Mouse (Mus musculus) hindbrain, embryonic 15.5 days (tissue): ENCODE results near the gene Dag1. TPM values are rescaled to one million over a fixed set of nuclear protein-coding genes. Genes with fewer than 3 reads are reported as not detected.

Experiments
- ATAC-seq: fragments of 200-750 bp; cut with Nextera tagmentation; 2 replicates; pipeline ENCODE4 v1.8.0; 2017; ENCODE audit warnings: low read depth, moderate number of reproducible peaks, moderate TSS enrichment; ENCODE audit not compliant: low FRiP score
- H3K27ac ChIP-seq: fragments of 300-500 bp; sonication (generic); replicated peaks from 2 replicates; pipeline ENCODE4 v1.5.1; 2015; ENCODE audit warnings: mild to moderate bottlenecking, inconsistent platforms
- H3K27me3 ChIP-seq: fragments of 300-500 bp; sonication (generic); 2 replicates; pipeline ENCODE4 v1.6.1; 2015; ENCODE audit warnings: control low read depth, inconsistent platforms
- H3K36me3 ChIP-seq: fragments of 300-500 bp; sonication (generic); 2 replicates; pipeline ENCODE4 v1.6.1; 2015; ENCODE audit warnings: control low read depth, inconsistent platforms
- H3K4me1 ChIP-seq: fragments of 300-500 bp; sonication (generic); replicated peaks from 2 replicates; pipeline ENCODE4 v1.6.1; 2015; ENCODE audit warnings: control low read depth, inconsistent platforms
- H3K4me2 ChIP-seq: fragments of 300-500 bp; sonication (generic); 2 replicates; pipeline ENCODE4 v1.6.1; 2015; ENCODE audit warnings: moderate library complexity, mild to moderate bottlenecking, inconsistent platforms
- H3K4me3 ChIP-seq: fragments of 300-500 bp; sonication (generic); 2 replicates; pipeline ENCODE4 v1.5.1; 2015; ENCODE audit warnings: mild to moderate bottlenecking, inconsistent platforms
- H3K9ac ChIP-seq: fragments of 300-500 bp; sonication (generic); 2 replicates; pipeline ENCODE4 v1.6.1; 2015; ENCODE audit warnings: inconsistent platforms
- H3K9me3 ChIP-seq: fragments of 300-500 bp; sonication (generic); 2 replicates; pipeline ENCODE4 v1.6.1; 2016; ENCODE audit warnings: control low read depth, inconsistent platforms
- WGBS: fragments of 180-500 bp; shearing (Covaris S2); methylation state at CpG from one replicate; pipeline ENCODE4 v1.1.7; 2015; 5-methylcytosine and 5-hydroxymethylcytosine counted together
- polyA plus RNA-seq: library from polyadenylated mRNA; unstranded; fragments of >200 nt; fragmentation: Nextera tagmentation; extraction: Ambion mirVana; gene quantifications from 2 replicates; pipeline ENCODE4 v1.2.1, GENCODE M21; 2015

Gene Dag1
- polyA plus RNA-seq, 1 experiment from 2014 or later, result 86.0 TPM

DNA sequence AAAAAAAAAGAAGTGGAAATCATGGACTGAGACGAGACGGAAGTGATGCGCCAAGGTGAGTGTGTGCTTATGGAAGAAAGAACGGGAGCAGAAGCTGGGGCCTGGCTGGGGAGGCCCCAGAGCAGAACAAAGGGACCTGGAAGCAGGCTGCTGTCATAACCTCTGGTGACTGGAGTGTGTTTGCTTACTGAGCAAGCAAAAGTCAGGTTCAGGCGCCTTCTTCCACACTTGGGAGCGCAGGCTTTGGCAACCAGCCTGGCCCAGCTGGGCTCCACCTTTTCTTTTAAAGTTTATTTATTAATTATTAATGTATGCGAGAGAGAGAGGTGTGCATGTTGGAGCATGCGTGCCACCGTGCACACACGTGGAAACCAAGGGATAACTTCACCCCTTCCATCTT is 94.0 kb downstream of the Dag1 start:
- Histone ChIP-seq H3K36me3 (no peaks in the 10 kb centered on the region), H3K9me3 (no peaks in the 10 kb centered on the region), H3K27me3 (no peaks in the 10 kb centered on the region), H3K4me1 (peaks cover 6% of the 10 kb centered on the region), H3K9ac (no peak overlapping the region), H3K4me2 (no peak overlapping the region), H3K27ac (no peak overlapping the region), H3K4me3 (no peak overlapping the region)
- ATAC-seq, result no peak
- WGBS, result 83% methylated on average over 10 of the region's 10 CpGs

DNA sequence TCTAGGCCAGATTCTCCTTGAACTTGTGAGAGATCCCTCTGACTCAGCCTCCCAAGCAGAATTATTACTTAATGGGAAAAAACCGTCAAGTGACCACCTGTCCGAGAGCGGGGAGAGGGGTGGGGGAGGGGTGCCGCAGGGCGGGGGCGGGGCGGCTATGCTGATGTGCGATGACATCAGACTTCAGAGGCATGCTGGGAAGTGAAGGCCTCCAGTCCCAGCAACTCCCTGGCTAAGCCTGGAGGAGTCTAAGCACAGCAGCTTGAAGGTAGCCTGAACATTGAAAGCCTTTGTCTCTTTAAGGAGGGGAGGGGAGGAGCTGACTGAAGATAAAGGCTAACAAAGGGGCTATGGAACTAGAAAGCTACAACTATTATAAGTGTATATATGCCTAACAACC is 98.6 kb downstream of the Dag1 start:
- H3K4me3 ChIP-seq, result no peak overlapping the region
- H3K27me3 ChIP-seq, result no peaks in the 10 kb centered on the region
- no peak for ATAC-seq
- no peak overlapping the region for H3K27ac ChIP-seq
- no peak overlapping the region for H3K4me2 ChIP-seq
- H3K9me3 ChIP-seq, result no peaks in the 10 kb centered on the region
- 34% methylated on average over 8 of the region's 8 CpGs for WGBS
- H3K4me1 ChIP-seq, result no peaks in the 10 kb centered on the region
- H3K9ac ChIP-seq, result no peak overlapping the region
- no peaks in the 10 kb centered on the region for H3K36me3 ChIP-seq

DNA sequence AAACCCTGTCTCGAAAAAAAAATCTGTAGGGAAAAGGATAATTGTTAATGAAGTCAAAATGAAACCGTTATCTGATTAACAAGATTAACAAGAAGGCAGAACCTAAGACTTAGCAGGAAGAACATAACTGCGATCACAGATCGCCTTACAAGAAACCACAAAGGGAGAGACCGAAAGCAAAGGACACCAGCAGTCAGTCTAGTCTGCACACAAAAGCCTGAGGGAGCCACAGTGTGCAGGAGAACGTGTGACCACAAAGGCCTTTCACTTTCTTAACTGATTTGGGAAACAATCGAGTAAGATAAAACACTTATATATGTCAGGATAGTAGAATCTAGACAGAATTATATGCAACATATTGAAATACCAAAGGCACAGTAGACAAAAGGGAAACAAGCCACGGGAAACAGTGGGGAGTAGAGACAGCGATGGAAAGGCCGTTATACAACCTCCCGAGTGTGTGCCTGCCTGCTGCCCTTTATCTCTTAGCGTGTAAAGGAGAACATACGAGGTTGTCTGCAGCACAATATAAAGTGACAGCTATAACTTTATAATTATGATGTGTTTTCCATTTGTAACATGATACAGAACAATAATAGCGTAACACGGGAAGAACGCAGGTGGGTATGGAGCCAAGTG is 100.0 kb downstream of the Dag1 start:
- no peak overlapping the region for H3K27ac ChIP-seq
- WGBS, result 72% methylated on average over 16 of the region's 16 CpGs
- no peaks in the 10 kb centered on the region for H3K4me1 ChIP-seq
- H3K9me3 ChIP-seq, result no peaks in the 10 kb centered on the region
- no peaks in the 10 kb centered on the region for H3K36me3 ChIP-seq
- no peak for ATAC-seq
- no peak overlapping the region for H3K4me2 ChIP-seq
- no peak overlapping the region for H3K9ac ChIP-seq
- no peaks in the 10 kb centered on the region for H3K27me3 ChIP-seq
- no peak overlapping the region for H3K4me3 ChIP-seq

DNA sequence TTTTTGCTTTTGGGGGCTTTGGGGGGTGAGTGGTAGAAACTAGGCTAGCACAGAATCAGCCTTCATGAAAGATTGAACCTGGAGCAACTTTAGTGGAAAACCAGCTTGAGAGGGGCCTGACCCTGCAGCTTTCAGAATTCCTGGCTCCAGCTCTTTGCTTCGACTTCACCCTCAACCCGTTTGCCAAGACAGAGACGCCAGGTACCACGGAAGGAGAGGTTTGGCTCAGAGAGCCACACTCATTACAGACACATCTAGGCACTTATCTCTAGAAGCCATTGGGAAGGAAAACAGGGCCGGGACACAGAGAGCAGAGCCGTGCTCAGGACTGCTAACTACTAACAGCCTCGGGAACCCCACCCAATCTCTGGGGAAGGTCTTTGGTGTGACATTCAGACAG is 105.9 kb downstream of the Dag1 start:
- 75% methylated on average over 7 of the region's 7 CpGs for WGBS
- Histone ChIP-seq H3K4me3 (no peak overlapping the region), H3K4me1 (no peaks in the 10 kb centered on the region)

DNA sequence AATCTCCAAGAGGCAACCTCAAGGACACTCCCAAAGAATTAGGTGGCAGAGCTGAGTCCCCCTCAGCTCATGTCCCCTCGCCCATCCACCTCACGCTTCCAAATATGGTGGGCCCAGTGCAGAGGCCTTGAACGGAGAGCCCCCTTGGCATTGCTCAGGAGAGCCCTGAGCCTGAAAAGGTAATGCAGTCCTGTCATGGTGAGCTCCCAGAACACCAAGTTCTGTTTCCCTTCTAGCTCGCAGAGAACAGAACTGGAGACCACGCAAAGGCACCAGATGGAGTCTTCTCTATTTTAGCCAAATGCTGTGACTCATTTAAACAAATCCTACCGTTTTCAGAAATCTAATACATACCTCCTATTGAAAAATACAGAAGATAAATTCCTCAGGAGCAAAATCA is 106.3 kb downstream of the Dag1 start:
- H3K36me3 ChIP-seq, result no peaks in the 10 kb centered on the region
- 90% methylated on average over 6 of the region's 6 CpGs for WGBS
- H3K27ac ChIP-seq, result no peak overlapping the region
- no peaks in the 10 kb centered on the region for H3K27me3 ChIP-seq
- H3K4me1 ChIP-seq, result no peaks in the 10 kb centered on the region
- no peak for ATAC-seq
- H3K9me3 ChIP-seq, result no peaks in the 10 kb centered on the region; the same call in 1 of the 2 replicates
- H3K9ac ChIP-seq, result no peak overlapping the region
- no peak overlapping the region for H3K4me2 ChIP-seq
- H3K4me3 ChIP-seq, result no peak overlapping the region

More for the DNA sequence above, 105.9 kb downstream of the Dag1 start:
- Histone ChIP-seq H3K9me3 (no peaks in the 10 kb centered on the region), H3K4me2 (no peak overlapping the region), H3K27me3 (no peaks in the 10 kb centered on the region), H3K36me3 (no peaks in the 10 kb centered on the region), H3K9ac (no peak overlapping the region), H3K27ac (no peak overlapping the region)
- ATAC-seq, result no peak

DNA sequence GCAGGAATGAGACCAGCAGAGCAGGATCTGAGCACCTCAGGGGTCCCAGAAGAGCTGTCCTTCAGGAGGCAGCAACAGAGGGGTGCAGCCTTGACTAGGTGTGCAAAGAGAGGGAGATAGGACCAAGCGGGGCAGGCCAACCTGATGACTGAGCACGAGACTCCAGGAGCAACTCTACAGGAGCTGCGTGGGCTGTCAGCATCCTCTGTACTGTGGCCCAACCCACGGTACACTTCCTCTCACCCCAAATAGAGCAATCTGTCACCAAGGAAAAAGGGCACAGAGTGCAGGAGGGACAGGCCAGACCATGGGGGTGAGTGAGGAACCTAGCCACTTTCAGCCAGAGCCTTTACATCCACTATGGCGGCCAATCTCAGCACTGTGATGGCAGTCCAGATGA is 107.0 kb downstream of the Dag1 start:
- no peaks in the 10 kb centered on the region for H3K27me3 ChIP-seq
- 93% methylated on average over 5 of the region's 5 CpGs for WGBS
- no peak overlapping the region for H3K27ac ChIP-seq
- no peaks in the 10 kb centered on the region for H3K4me1 ChIP-seq
- H3K4me2 ChIP-seq, result no peak overlapping the region
- no peaks in the 10 kb centered on the region; the same call in 1 of the 2 replicates for H3K9me3 ChIP-seq
- H3K9ac ChIP-seq, result no peak overlapping the region
- no peak for ATAC-seq
- H3K4me3 ChIP-seq, result no peak overlapping the region
- H3K36me3 ChIP-seq, result no peaks in the 10 kb centered on the region

DNA sequence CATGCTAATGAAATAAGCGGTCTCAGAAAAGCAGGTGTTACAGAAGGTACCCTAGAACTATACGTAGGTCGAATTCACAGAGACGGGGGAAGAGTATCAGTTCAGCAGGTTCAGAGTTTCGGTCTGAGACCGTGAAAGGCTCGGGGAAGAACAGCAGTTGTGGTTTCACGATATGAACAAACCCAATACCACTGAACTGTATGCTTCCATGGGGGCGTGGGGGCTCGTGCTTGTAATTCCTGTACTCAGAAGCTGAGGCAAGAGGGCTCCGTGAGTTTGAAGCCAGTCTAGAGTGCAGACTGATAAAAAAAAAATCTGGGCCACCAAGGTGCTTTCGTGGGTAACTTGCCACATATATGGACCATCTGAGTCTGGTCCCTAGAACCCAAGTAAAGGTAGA is 108.9 kb downstream of the Dag1 start:
- Histone ChIP-seq H3K36me3 (no peaks in the 10 kb centered on the region), H3K27ac (no peak overlapping the region), H3K27me3 (no peaks in the 10 kb centered on the region), H3K4me3 (no peak overlapping the region), H3K9me3 (no peaks in the 10 kb centered on the region; the same call in 1 of the 2 replicates), H3K4me2 (no peak overlapping the region), H3K9ac (no peak overlapping the region), H3K4me1 (no peaks in the 10 kb centered on the region)
- no peak for ATAC-seq
- 92% methylated on average over 12 of the region's 12 CpGs for WGBS

Other genes with a start within 250 kb of the Dag1 start
- gene Gmppb, start 214.7 kb downstream of the Dag1 start, polyA plus RNA-seq, result 21.2 and 23.9 TPM in 2 replicates
- 2.6 and 2.9 TPM in 2 replicates for gene Amigo3, start 210.8 kb downstream of the Dag1 start, polyA plus RNA-seq
- 0.18 TPM in 1 of 2 replicates, not detected in the other for gene Mst1, start 183.5 kb downstream of the Dag1 start, polyA plus RNA-seq
- 48.9 TPM in 2 replicates for gene Rnf123, start 180.6 kb downstream of the Dag1 start, polyA plus RNA-seq
- 52.2 and 62.2 TPM in 2 replicates for gene Apeh, start 169.4 kb downstream of the Dag1 start, polyA plus RNA-seq
- gene Bsn, start 73.6 kb downstream of the Dag1 start, polyA plus RNA-seq, result 10.0 and 10.2 TPM in 2 replicates
- gene Nicn1, start 26.5 kb upstream of the Dag1 start, polyA plus RNA-seq, result 130 and 134 TPM in 2 replicates
- 27.0 and 28.3 TPM in 2 replicates for gene Amt, start 32.9 kb upstream of the Dag1 start, polyA plus RNA-seq
- 275 and 287 TPM in 2 replicates for gene Rhoa, start 42.2 kb upstream of the Dag1 start, polyA plus RNA-seq
- gene Tcta, start 42.2 kb upstream of the Dag1 start, polyA plus RNA-seq, result 52.7 and 53.0 TPM in 2 replicates
- 444 and 458 TPM in 2 replicates for gene Gpx1, start 74.9 kb upstream of the Dag1 start, polyA plus RNA-seq
- 123 and 125 TPM in 2 replicates for gene Usp4, start 83.9 kb upstream of the Dag1 start, polyA plus RNA-seq
- 1.5 and 2.3 TPM in 2 replicates for gene 1700102P08Rik, start 128.8 kb upstream of the Dag1 start, polyA plus RNA-seq
- gene Ccdc36, start 164.5 kb upstream of the Dag1 start, polyA plus RNA-seq, result 1.6 and 2.5 TPM in 2 replicates
- not detected in 2 replicates for gene BC048562, start 172.5 kb upstream of the Dag1 start, polyA plus RNA-seq
- 57.5 and 63.4 TPM in 2 replicates for gene Ccdc71, start 196.6 kb upstream of the Dag1 start, polyA plus RNA-seq
- gene Klhdc8b, start 197.6 kb upstream of the Dag1 start, polyA plus RNA-seq, result 67.5 and 70.8 TPM in 2 replicates
- 24.1 and 25.1 TPM in 2 replicates for gene Lamb2, start 215.8 kb upstream of the Dag1 start, polyA plus RNA-seq
- gene Usp19, start 226.6 kb upstream of the Dag1 start, polyA plus RNA-seq, result 76.5 and 80.8 TPM in 2 replicates
- gene Qars, start 243.7 kb upstream of the Dag1 start, polyA plus RNA-seq, result 62.8 and 63.8 TPM in 2 replicates